Mouse (Mus musculus) intestine, embryonic 14.5 days (tissue): ENCODE results near the gene Il2. TPM values are rescaled to one million over a fixed set of nuclear protein-coding genes. Genes with fewer than 3 reads are reported as not detected.

Source experiments
- ATAC-seq: fragments of 200-750 bp; cut with Nextera tagmentation; replicated peaks from 2 replicates; pipeline ENCODE4 v1.8.0; 2017; ENCODE audit warnings: low read depth, moderate number of reproducible peaks, moderate TSS enrichment, moderate library complexity; ENCODE audit not compliant: low FRiP score, low TSS enrichment
- DNase-seq: peaks from one replicate; pipeline ENCODE4 v3.0.0-alpha.2; 2018; ENCODE audit warnings: low spot score
- H3K27ac ChIP-seq: fragments of 300-500 bp; sonication (generic); 2 replicates; pipeline ENCODE4 v1.5.1; 2014; ENCODE audit warnings: low read depth, mild to moderate bottlenecking, control low read depth
- H3K27me3 ChIP-seq: fragments of 300-500 bp; sonication (generic); replicated peaks from 2 replicates; pipeline ENCODE4 v1.6.1; 2014; ENCODE audit warnings: low read length, control low read depth; ENCODE audit not compliant: control insufficient read depth, insufficient read depth
- H3K36me3 ChIP-seq: fragments of 300-500 bp; sonication (generic); 2 replicates; pipeline ENCODE4 v1.6.1; 2014; ENCODE audit warnings: low read length, control low read depth; ENCODE audit not compliant: control insufficient read depth, insufficient read depth
- H3K4me1 ChIP-seq: fragments of 300-500 bp; sonication (generic); replicated peaks from 2 replicates; pipeline ENCODE4 v1.6.1; 2014; ENCODE audit warnings: low read length, control low read depth, mixed read lengths; ENCODE audit not compliant: control insufficient read depth, insufficient read depth
- H3K4me2 ChIP-seq: fragments of 300-500 bp; sonication (generic); 2 replicates; pipeline ENCODE4 v1.6.1; 2014; ENCODE audit warnings: low read length
- H3K4me3 ChIP-seq: fragments of 300-500 bp; sonication (generic); 2 replicates; pipeline ENCODE4 v1.5.1; 2014; ENCODE audit warnings: low read depth, low read length, control low read depth, mixed read lengths
- H3K9ac ChIP-seq: fragments of 300-500 bp; sonication (generic); 2 replicates; pipeline ENCODE4 v1.6.1; 2014; ENCODE audit warnings: mild to moderate bottlenecking, low read length
- H3K9me3 ChIP-seq: fragments of 300-500 bp; sonication (generic); 2 replicates; pipeline ENCODE4 v1.6.1; 2016; ENCODE audit warnings: low read length, control low read depth; ENCODE audit not compliant: control insufficient read depth
- WGBS: fragments of 180-500 bp; shearing (Covaris S2); extraction: QIAGEN DNeasy Blood & Tissue Kit; methylation state at CpG from one replicate; pipeline ENCODE4 v1.1.7; 2014; 5-methylcytosine and 5-hydroxymethylcytosine counted together
- polyA plus RNA-seq: library from polyadenylated mRNA; unstranded; fragments of >200 nt; fragmentation: Nextera tagmentation; extraction: Ambion mirVana; gene quantifications from 2 replicates; pipeline ENCODE4 v1.2.1, GENCODE M21; 2014

Gene Il2
- polyA plus RNA-seq, result 0.23 and 0.38 TPM in 2 replicates

- no peaks in the 10 kb centered on the region for H3K9me3 ChIP-seq
- no peak within 1 kb of the TSS for H3K4me2 ChIP-seq
- no peak within 1 kb of the TSS for H3K27ac ChIP-seq
- H3K27me3 ChIP-seq, result no peaks in the 10 kb centered on the region
- H3K9ac ChIP-seq, result no peak within 1 kb of the TSS
- no peak for ATAC-seq
- H3K36me3 ChIP-seq, result no peaks in the 10 kb centered on the region
- no peaks in the 10 kb centered on the region; the same call in 1 of the 2 replicates for H3K4me1 ChIP-seq
- DNase-seq, result no peak
- no peak within 1 kb of the TSS for H3K4me3 ChIP-seq
- 81% methylated on average over 4 of the region's 4 CpGs for WGBS
Measured at GRCm38 (mm10) chr3:37125655-37126054, at the start of gene Il2. TSS of gene Il2 (minus strand) at chr3:37125959.

GRCm38 (mm10) chr3:37174711-37175572 lies 49.2 kb upstream of the Il2 start:
- H3K4me3 ChIP-seq, result no peak overlapping the region
- no peak overlapping the region for H3K9ac ChIP-seq
- no peak for DNase-seq
- no peaks in the 10 kb centered on the region for H3K27me3 ChIP-seq
- H3K9me3 ChIP-seq, result no peaks in the 10 kb centered on the region
- no peak overlapping the region for H3K4me2 ChIP-seq
- H3K27ac ChIP-seq, result no peak overlapping the region
- no peak for ATAC-seq
- H3K4me1 ChIP-seq, result no peaks in the 10 kb centered on the region
- H3K36me3 ChIP-seq, result no peaks in the 10 kb centered on the region
- WGBS, result 65% methylated on average over 10 of the region's 10 CpGs

- no peak overlapping the region for H3K4me2 ChIP-seq
- H3K4me1 ChIP-seq, result no peaks in the 10 kb centered on the region
- ATAC-seq (no peak), DNase-seq (no peak)
- H3K27ac ChIP-seq, result no peak overlapping the region
- no peaks in the 10 kb centered on the region for H3K9me3 ChIP-seq
- no peak overlapping the region for H3K9ac ChIP-seq
- no peaks in the 10 kb centered on the region for H3K27me3 ChIP-seq
- no peak overlapping the region for H3K4me3 ChIP-seq
- WGBS, result 88% methylated on average over 8 of the region's 8 CpGs
- H3K36me3 ChIP-seq, result no peaks in the 10 kb centered on the region
Measured at GRCm38 (mm10) chr3:37173285-37173684, 47.5 kb upstream of the Il2 start.

DNA sequence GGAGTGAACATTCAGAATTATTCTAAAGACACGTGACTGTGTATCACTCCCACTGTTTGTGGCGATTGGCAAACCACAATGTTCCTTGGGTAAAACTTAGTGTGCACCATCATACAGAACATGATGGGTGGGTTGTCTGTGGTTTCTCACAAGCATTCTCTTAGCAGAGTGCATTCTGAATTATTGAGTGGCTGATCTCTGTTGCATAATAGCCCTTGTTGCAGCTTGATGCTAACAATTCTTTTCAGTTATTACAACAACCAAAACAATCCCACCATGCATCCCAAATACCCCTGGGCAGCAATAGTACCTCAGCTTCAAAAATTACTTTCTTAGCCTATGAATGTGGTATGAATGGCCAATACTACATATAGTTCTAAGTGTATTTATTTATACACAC lies 43.5 kb upstream of the Il2 start:
- ATAC-seq, result no peak
- Histone ChIP-seq H3K27ac (no peak overlapping the region), H3K27me3 (no peaks in the 10 kb centered on the region), H3K4me2 (no peak overlapping the region), H3K4me3 (no peak overlapping the region), H3K4me1 (no peaks in the 10 kb centered on the region), H3K36me3 (no peaks in the 10 kb centered on the region), H3K9ac (no peak overlapping the region), H3K9me3 (no peaks in the 10 kb centered on the region)
- WGBS, result 86% methylated on average over 2 of the region's 2 CpGs
- no peak for DNase-seq

- Histone ChIP-seq H3K9me3 (no peaks in the 10 kb centered on the region), H3K36me3 (no peaks in the 10 kb centered on the region), H3K4me1 (no peaks in the 10 kb centered on the region), H3K4me3 (no peak overlapping the region), H3K27ac (no peak overlapping the region), H3K27me3 (no peaks in the 10 kb centered on the region), H3K9ac (no peak overlapping the region), H3K4me2 (no peak overlapping the region)
- DNase-seq (no peak), ATAC-seq (no peak)
- 78% methylated on average over 4 of the region's 4 CpGs for WGBS
Measured at GRCm38 (mm10) chr3:37161096-37161495, 35.3 kb upstream of the Il2 start.

DNA sequence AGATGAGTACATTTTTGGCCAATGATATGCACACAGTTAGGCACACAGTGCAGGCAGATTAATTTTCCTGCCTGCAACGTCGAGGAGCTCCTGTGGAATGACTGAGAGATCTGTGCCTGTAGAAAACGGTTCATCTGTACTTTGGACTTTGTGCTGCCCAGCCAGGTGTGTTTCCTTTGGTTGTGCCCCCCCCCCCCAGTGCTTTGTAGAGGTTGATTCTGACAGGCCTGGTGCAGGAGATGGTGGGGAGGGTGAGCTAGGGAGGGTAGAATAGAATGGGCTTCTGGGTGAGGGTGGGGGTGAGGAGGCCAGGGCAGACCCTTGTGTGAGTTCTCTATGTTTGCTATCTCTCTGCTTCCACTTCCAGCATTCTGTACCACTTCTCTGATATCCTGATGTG lies 32.5 kb upstream of the Il2 start:
- Histone ChIP-seq H3K4me2 (no peak overlapping the region), H3K4me1 (0 out of 2 replicates have a peak, but pooled peaks cover 4% of the 10 kb centered on the region), H3K27me3 (no peaks in the 10 kb centered on the region), H3K27ac (no peak overlapping the region), H3K4me3 (no peak overlapping the region), H3K36me3 (no peaks in the 10 kb centered on the region), H3K9me3 (no peaks in the 10 kb centered on the region), H3K9ac (no peak overlapping the region)
- 65% methylated on average over 3 of the region's 3 CpGs for WGBS
- DNase-seq, result no peak
- 0 out of 2 replicates have a peak, but pooled peaks have one; percentile 50 for ATAC-seq

DNA sequence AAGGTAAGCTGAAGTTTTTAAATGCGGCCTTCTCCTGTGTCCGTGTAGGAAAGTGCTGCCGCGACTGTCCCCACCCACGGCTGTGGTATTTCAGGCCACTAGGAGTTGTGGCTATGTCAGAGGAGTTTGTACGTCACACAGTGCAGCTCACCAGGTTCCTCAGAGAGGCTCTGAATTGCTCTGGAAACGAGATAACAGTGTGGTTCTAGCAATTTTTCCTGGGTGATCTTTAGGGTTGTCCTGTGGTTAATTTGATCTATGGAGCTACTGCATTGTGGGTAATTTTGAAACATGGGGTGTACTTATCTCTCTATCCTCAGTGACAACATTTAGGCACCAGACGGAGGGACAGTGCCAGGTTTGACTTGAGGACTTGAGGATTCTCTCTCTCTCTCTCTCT lies 31.3 kb upstream of the Il2 start:
- no peak overlapping the region for H3K9ac ChIP-seq
- 65% methylated on average over 8 of the region's 8 CpGs for WGBS
- DNase-seq, result no peak
- no peak for ATAC-seq
- no peaks in the 10 kb centered on the region for H3K9me3 ChIP-seq
- H3K4me1 ChIP-seq, result 0 out of 2 replicates have a peak, but pooled peaks cover 4% of the 10 kb centered on the region
- no peak overlapping the region for H3K4me2 ChIP-seq
- H3K36me3 ChIP-seq, result no peaks in the 10 kb centered on the region
- no peak overlapping the region for H3K4me3 ChIP-seq
- H3K27ac ChIP-seq, result no peak overlapping the region
- no peaks in the 10 kb centered on the region for H3K27me3 ChIP-seq

- 61% methylated on average over 7 of the region's 7 CpGs for WGBS
- no peak for ATAC-seq
- Histone ChIP-seq H3K4me2 (no peak overlapping the region), H3K36me3 (no peaks in the 10 kb centered on the region), H3K4me3 (no peak overlapping the region), H3K9ac (no peak overlapping the region), H3K9me3 (no peaks in the 10 kb centered on the region), H3K4me1 (0 out of 2 replicates have a peak, but pooled peaks cover 4% of the 10 kb centered on the region), H3K27me3 (no peaks in the 10 kb centered on the region), H3K27ac (no peak overlapping the region)
- DNase-seq, result no peak
Measured at GRCm38 (mm10) chr3:37154396-37154795, 28.6 kb upstream of the Il2 start.

- H3K27me3 ChIP-seq, result no peaks in the 10 kb centered on the region
- no peak overlapping the region for H3K9ac ChIP-seq
- H3K4me1 ChIP-seq, result 0 out of 2 replicates have a peak, but pooled peaks cover 4% of the 10 kb centered on the region
- DNase-seq (no peak), ATAC-seq (no peak)
- H3K4me3 ChIP-seq, result no peak overlapping the region
- no peak overlapping the region for H3K27ac ChIP-seq
- WGBS, result 87% methylated on average over 7 of the region's 7 CpGs
- no peak overlapping the region for H3K4me2 ChIP-seq
- H3K36me3 ChIP-seq, result no peaks in the 10 kb centered on the region
- H3K9me3 ChIP-seq, result no peaks in the 10 kb centered on the region
Measured at GRCm38 (mm10) chr3:37153004-37153403, 27.2 kb upstream of the Il2 start.
